In the genomic region with DNA sequence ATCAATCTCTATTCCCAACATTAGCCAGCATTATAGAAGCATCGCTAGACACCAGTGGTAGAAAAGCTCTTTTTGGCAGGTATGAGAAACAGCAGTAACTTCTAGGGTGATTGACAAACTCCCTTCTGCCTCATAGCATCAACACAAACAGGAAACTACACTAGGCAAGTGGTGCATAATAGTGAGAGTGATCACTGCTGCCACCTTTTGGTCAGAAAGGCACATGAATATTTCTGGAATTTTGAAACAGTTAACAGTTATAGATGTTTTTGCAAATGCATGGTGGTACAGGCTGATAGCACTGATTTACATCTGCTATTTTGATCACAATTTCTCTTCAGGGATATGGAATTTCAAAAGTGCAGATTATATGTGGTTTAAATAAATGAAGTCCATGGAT, we compare ENCODE assay signal across 17 mouse cellular contexts. TPM values are rescaled to one million over a fixed set of nuclear protein-coding genes. Genes with fewer than 3 reads are reported as not detected.
A peak's percentile ranks its signal among the peaks of the same experiment; 100 is the strongest.
DNase-seq lines count a peak whose midpoint lies in the region; ATAC-seq and TF ChIP-seq lines count a peak whose summit lies in the region.
"Had no signal": no experiment of that assay in that cellular context is flagged by ENCODE, and none has a peak within 500 bp of the region (broad histone marks: within the 10 kb centered on the region; RNA-seq: fewer than 3 reads in every experiment).

No protein-coding gene starts in this region.

- H3K4me1 ChIP-seq in embryonic facial prominence, embryonic 11.5 days (ENCODE audit: control insufficient read depth, insufficient read depth, low read length) = no peaks in the 10 kb centered on the region
- H3K4me1 ChIP-seq in embryonic facial prominence, embryonic 10.5 days = no peaks in the 10 kb centered on the region
- no peaks in the 10 kb centered on the region for H3K4me1 ChIP-seq in embryonic facial prominence, embryonic 14.5 days (ENCODE audit: control insufficient read depth, insufficient read depth, low read length)
- H3K4me1 ChIP-seq: hindbrain, embryonic 15.5 days; liver, embryonic 15.5 days had no signal

- peak; percentile 30 for DNase-seq in embryonic facial prominence, embryonic 11.5 days (ENCODE audit: low spot score)
- DNase-seq in embryonic facial prominence, embryonic 10.5 days (ENCODE audit: low spot score) = no peak
- DNase-seq in left cerebral cortex, adult 2 months (ENCODE audit: extremely low spot score in 1 of 2, low spot score in 2 of 2) = no peak
- no peak for DNase-seq in left cerebral cortex, adult 9 months (ENCODE audit: low spot score in 2 of 2)
- DNase-seq in MEL-GATA-1-ER (ENCODE audit: extremely low read depth, low read depth) = peak; percentile 16
- peak; percentile 1 for DNase-seq in embryonic facial prominence, embryonic 14.5 days (ENCODE audit: low spot score)
- DNase-seq in heart, postnatal 4 days = no peak
- no peak for DNase-seq in layer of hippocampus, adult 11-12 months (ENCODE audit: low spot score)
- DNase-seq: B cell, adult 2 months; cerebellum, adult 2 months; kidney, postnatal 10 days; spleen, adult 18-20 months had no signal

- no peaks in the 10 kb centered on the region for H3K36me3 ChIP-seq in embryonic facial prominence, embryonic 11.5 days (replicated peaks; ENCODE audit: control insufficient read depth, insufficient read depth, low read depth, low read length)
- no peaks in the 10 kb centered on the region for H3K36me3 ChIP-seq in embryonic facial prominence, embryonic 10.5 days (replicated peaks)
- H3K36me3 ChIP-seq in embryonic facial prominence, embryonic 14.5 days (ENCODE audit: control insufficient read depth, insufficient read depth, low read length) = no peaks in the 10 kb centered on the region
- H3K36me3 ChIP-seq: hindbrain, embryonic 15.5 days; liver, embryonic 15.5 days had no signal

- intact Hi-C loops in left cerebral cortex, adult 2 months (cut with DNase I) = no loop called here

- H3K27ac ChIP-seq in embryonic facial prominence, embryonic 11.5 days (replicated peaks; ENCODE audit: low read depth, low read length) = no peak overlapping the region
- H3K27ac ChIP-seq in embryonic facial prominence, embryonic 10.5 days (replicated peaks) = no peak overlapping the region
- no peak overlapping the region for H3K27ac ChIP-seq in left cerebral cortex, adult 2 months
- no peak overlapping the region for H3K27ac ChIP-seq in embryonic facial prominence, embryonic 14.5 days (replicated peaks; ENCODE audit: low read depth, low read length)
- H3K27ac ChIP-seq: hindbrain, embryonic 15.5 days; liver, embryonic 15.5 days had no signal

- H3K9ac ChIP-seq in embryonic facial prominence, embryonic 11.5 days (replicated peaks; ENCODE audit: low read length) = no peak overlapping the region
- H3K9ac ChIP-seq in embryonic facial prominence, embryonic 14.5 days (ENCODE audit: low read depth, low read length) = no peak overlapping the region
- H3K9ac ChIP-seq: hindbrain, embryonic 15.5 days; liver, embryonic 15.5 days had no signal

- WGBS in embryonic facial prominence, embryonic 11.5 days = 43% methylated on average over 1 of the region's 1 CpGs
- 61% methylated on average over 1 of the region's 1 CpGs for WGBS in embryonic facial prominence, embryonic 10.5 days
- 48% methylated on average over 1 of the region's 1 CpGs for WGBS in embryonic facial prominence, embryonic 14.5 days

- no peaks in the 10 kb centered on the region for H3K9me3 ChIP-seq in embryonic facial prominence, embryonic 11.5 days (replicated peaks; ENCODE audit: control insufficient read depth, low read length)
- no peaks in the 10 kb centered on the region for H3K9me3 ChIP-seq in embryonic facial prominence, embryonic 10.5 days
- H3K9me3 ChIP-seq in embryonic facial prominence, embryonic 14.5 days (ENCODE audit: control insufficient read depth, low read length) = no peaks in the 10 kb centered on the region
- H3K9me3 ChIP-seq: hindbrain, embryonic 15.5 days; liver, embryonic 15.5 days had no signal

- no peak for ATAC-seq in embryonic facial prominence, embryonic 11.5 days (replicated peaks; ENCODE audit: insufficient number of reproducible peaks, low FRiP score, low TSS enrichment, low read depth)
- ATAC-seq in embryonic facial prominence, embryonic 14.5 days (ENCODE audit: low read depth) = no peak

- H3K4me2 ChIP-seq in embryonic facial prominence, embryonic 11.5 days (ENCODE audit: low read depth, low read length) = no peak overlapping the region
- no peak overlapping the region for H3K4me2 ChIP-seq in embryonic facial prominence, embryonic 14.5 days (ENCODE audit: low read depth, low read length)
- H3K4me2 ChIP-seq: hindbrain, embryonic 15.5 days; liver, embryonic 15.5 days had no signal

- peak; percentile 43 for TF ChIP-seq CTCF in left cerebral cortex, adult 2 months (IDR thresholded peaks at IDR 0.05)

- no peak overlapping the region for H3K4me3 ChIP-seq in embryonic facial prominence, embryonic 11.5 days (ENCODE audit: low read depth, low read length)
- H3K4me3 ChIP-seq in embryonic facial prominence, embryonic 10.5 days = no peak overlapping the region
- no peak overlapping the region for H3K4me3 ChIP-seq in left cerebral cortex, adult 2 months
- H3K4me3 ChIP-seq in embryonic facial prominence, embryonic 14.5 days (ENCODE audit: low read depth, low read length) = no peak overlapping the region
- H3K4me3 ChIP-seq: erythroblast, embryonic 14.5 days; hindbrain, embryonic 15.5 days; liver, embryonic 15.5 days; myocyte had no signal

- H3K27me3 ChIP-seq in embryonic facial prominence, embryonic 11.5 days (ENCODE audit: control insufficient read depth, insufficient read depth, low read length) = no peaks in the 10 kb centered on the region
- no peaks in the 10 kb centered on the region for H3K27me3 ChIP-seq in embryonic facial prominence, embryonic 10.5 days (replicated peaks; ENCODE audit: low read depth, poor library complexity, severe bottlenecking)
- no peaks in the 10 kb centered on the region for H3K27me3 ChIP-seq in embryonic facial prominence, embryonic 14.5 days (replicated peaks; ENCODE audit: control insufficient read depth, insufficient read depth, low read length)
- H3K27me3 ChIP-seq: hindbrain, embryonic 15.5 days; liver, embryonic 15.5 days had no signal

RNA-seq across cellular contexts. Expression of a gene that starts 36.0 kb away (rescaled TPM):
- not detected in 2 replicates for polyA plus RNA-seq in embryonic facial prominence, embryonic 11.5 days (2014; fragmentation: Nextera tagmentation; extraction: Ambion mirVana)
- not detected in 2 replicates for polyA plus RNA-seq in embryonic facial prominence, embryonic 10.5 days (2016; fragmentation: Nextera tagmentation; extraction: Ambion mirVana)
- not detected for total RNA-seq in left cerebral cortex, adult 2 months (2021)
- polyA plus RNA-seq in embryonic facial prominence, embryonic 14.5 days (2014; fragmentation: Nextera tagmentation; extraction: Ambion mirVana) = not detected in 2 replicates
- not detected for total RNA-seq in heart, postnatal 4 days (2021)
- total RNA-seq: left cerebral cortex, postnatal 25 days had no signal
- polyA plus RNA-seq: cerebellum, adult 2 months; erythroblast, embryonic 14.5 days; hindbrain, embryonic 15.5 days; liver, embryonic 15.5 days; myocyte had no signal

Comparison
In these comparisons a context has a peak if more than half of its experiments do, and no peak if none do; other contexts are left out.
1. DNase-seq: peak in embryonic facial prominence, embryonic 11.5 days (single experiment), MEL-GATA-1-ER (single experiment) and embryonic facial prominence, embryonic 14.5 days (single experiment); none in embryonic facial prominence, embryonic 10.5 days (single experiment), left cerebral cortex, adult 2 months (0 of 2), left cerebral cortex, adult 9 months (0 of 2), heart, postnatal 4 days (single experiment) and layer of hippocampus, adult 11-12 months (single experiment).